Mouse (Mus musculus) forebrain, embryonic 15.5 days (tissue): Measurements from ENCODE around the gene Ccdc57. TPM values are rescaled to one million over a fixed set of nuclear protein-coding genes. Genes with fewer than 3 reads are reported as not detected.

Source experiments
- ATAC-seq: fragments of 200-750 bp; cut with Nextera tagmentation; replicated peaks from 2 replicates; pipeline ENCODE4 v1.8.0; 2017; ENCODE audit warnings: mild to moderate bottlenecking, moderate TSS enrichment, moderate library complexity
- H3K27ac ChIP-seq: fragments of 300-500 bp; sonication (generic); replicated peaks from 2 replicates; pipeline ENCODE4 v1.5.1; 2015; ENCODE audit warnings: mild to moderate bottlenecking, inconsistent platforms
- H3K27me3 ChIP-seq: fragments of 300-500 bp; sonication (generic); 2 replicates; pipeline ENCODE4 v1.6.1; 2015; ENCODE audit warnings: inconsistent platforms
- H3K36me3 ChIP-seq: fragments of 300-500 bp; sonication (generic); 2 replicates; pipeline ENCODE4 v1.6.1; 2015; ENCODE audit warnings: mild to moderate bottlenecking, inconsistent platforms
- H3K4me1 ChIP-seq: fragments of 300-500 bp; sonication (generic); 2 replicates; pipeline ENCODE4 v1.6.1; 2015; ENCODE audit warnings: inconsistent platforms
- H3K4me2 ChIP-seq: fragments of 300-500 bp; sonication (generic); replicated peaks from 2 replicates; pipeline ENCODE4 v1.6.1; 2015; ENCODE audit warnings: mild to moderate bottlenecking, inconsistent platforms
- H3K4me3 ChIP-seq: fragments of 300-500 bp; sonication (generic); 2 replicates; pipeline ENCODE4 v1.5.1; 2015; ENCODE audit warnings: mild to moderate bottlenecking, inconsistent platforms
- H3K9ac ChIP-seq: fragments of 300-500 bp; sonication (generic); replicated peaks from 2 replicates; pipeline ENCODE4 v1.6.1; 2015; ENCODE audit warnings: mild to moderate bottlenecking, inconsistent platforms
- H3K9me3 ChIP-seq: fragments of 300-500 bp; sonication (generic); 2 replicates; pipeline ENCODE4 v1.6.1; 2016; ENCODE audit warnings: inconsistent platforms
- WGBS: fragments of 180-500 bp; shearing (Covaris S2); methylation state at CpG from one replicate; pipeline ENCODE4 v1.1.7; 2015; ENCODE audit warnings: mixed read lengths; 5-methylcytosine and 5-hydroxymethylcytosine counted together
- polyA plus RNA-seq: library from polyadenylated mRNA; unstranded; fragments of >200 nt; fragmentation: Nextera tagmentation; extraction: Ambion mirVana; gene quantifications from 2 replicates; pipeline ENCODE4 v1.2.1, GENCODE M21; 2015

Gene Ccdc57
- polyA plus RNA-seq, 1 experiment from 2014 or later = 7.0 TPM

- H3K27me3 ChIP-seq = no peaks in the 10 kb centered on the region
- H3K4me1 ChIP-seq = peaks cover 10% of the 10 kb centered on the region; the same call in 1 of the 2 replicates
- no peaks in the 10 kb centered on the region for H3K36me3 ChIP-seq
- no peak for ATAC-seq
- H3K4me3 ChIP-seq = no peak overlapping the region
- H3K4me2 ChIP-seq = no peak overlapping the region
- no peak overlapping the region for H3K9ac ChIP-seq
- WGBS = 90% methylated on average over 4 of the region's 4 CpGs
- no peaks in the 10 kb centered on the region for H3K9me3 ChIP-seq
- H3K27ac ChIP-seq = no peak overlapping the region
Measured at GRCm38 (mm10) chr11:120928468-120928867, 4.2 kb downstream of the Ccdc57 start.

- 94% methylated on average over 3 of the region's 3 CpGs for WGBS
- Histone ChIP-seq H3K9me3 (no peaks in the 10 kb centered on the region), H3K4me2 (no peak overlapping the region), H3K27ac (no peak overlapping the region), H3K27me3 (no peaks in the 10 kb centered on the region), H3K4me3 (no peak overlapping the region), H3K4me1 (no peaks in the 10 kb centered on the region), H3K9ac (no peak overlapping the region), H3K36me3 (peaks cover 26% of the 10 kb centered on the region)
- ATAC-seq = no peak
Measured at GRCm38 (mm10) chr11:120922528-120922927, 10.1 kb downstream of the Ccdc57 start.

DNA sequence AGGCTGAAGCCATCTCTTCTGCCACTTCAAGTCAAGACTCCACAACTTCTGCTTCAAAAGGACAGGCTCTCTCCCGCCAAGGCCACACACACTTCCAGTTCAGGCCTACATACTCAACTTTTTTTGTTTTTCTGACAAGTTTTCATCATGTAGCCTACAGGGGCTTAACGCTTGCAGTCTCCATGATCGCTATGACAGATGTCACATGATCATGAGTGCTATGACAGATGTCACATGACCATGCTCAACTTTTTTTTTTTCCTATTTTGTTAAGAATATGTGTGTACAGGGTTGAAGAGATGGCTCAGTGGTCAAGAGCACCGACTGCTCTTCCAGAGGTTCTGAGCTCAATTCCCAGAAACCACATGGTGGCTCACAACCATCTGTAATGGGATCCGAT, 14.9 kb downstream of the Ccdc57 start:
- ATAC-seq = no peak
- H3K36me3 ChIP-seq = peaks cover 29% of the 10 kb centered on the region
- no peaks in the 10 kb centered on the region for H3K4me1 ChIP-seq
- H3K9ac ChIP-seq = no peak overlapping the region
- no peak overlapping the region for H3K4me2 ChIP-seq
- no peak overlapping the region for H3K27ac ChIP-seq
- H3K4me3 ChIP-seq = no peak overlapping the region
- 94% methylated on average over 5 of the region's 5 CpGs for WGBS
- H3K27me3 ChIP-seq = no peaks in the 10 kb centered on the region
- H3K9me3 ChIP-seq = no peaks in the 10 kb centered on the region

DNA sequence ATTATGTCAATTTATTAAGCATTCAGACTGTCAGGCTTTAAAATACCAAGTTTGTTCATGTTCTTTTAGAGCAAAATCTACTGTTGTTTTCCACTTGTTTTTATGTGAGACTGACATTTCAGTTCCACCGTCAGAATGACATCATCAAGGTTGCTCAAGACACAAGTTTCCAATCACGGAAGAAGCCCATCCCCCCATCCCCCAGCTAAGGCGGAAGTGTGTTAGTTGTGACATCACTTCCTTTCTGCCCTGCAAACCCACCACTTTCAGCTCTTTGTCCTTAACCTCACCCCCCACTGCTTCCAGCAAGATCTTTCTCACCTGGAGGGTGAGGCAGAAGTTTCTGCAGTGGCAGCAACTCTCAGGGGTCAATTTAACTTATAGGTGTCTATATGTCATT, 16.2 kb downstream of the Ccdc57 start:
- WGBS = 82% methylated on average over 3 of the region's 3 CpGs
- Histone ChIP-seq H3K4me2 (no peak overlapping the region), H3K27ac (no peak overlapping the region), H3K36me3 (peaks cover 26% of the 10 kb centered on the region), H3K4me3 (no peak overlapping the region), H3K9me3 (no peaks in the 10 kb centered on the region), H3K27me3 (no peaks in the 10 kb centered on the region), H3K4me1 (no peaks in the 10 kb centered on the region), H3K9ac (no peak overlapping the region)
- ATAC-seq = no peak

DNA sequence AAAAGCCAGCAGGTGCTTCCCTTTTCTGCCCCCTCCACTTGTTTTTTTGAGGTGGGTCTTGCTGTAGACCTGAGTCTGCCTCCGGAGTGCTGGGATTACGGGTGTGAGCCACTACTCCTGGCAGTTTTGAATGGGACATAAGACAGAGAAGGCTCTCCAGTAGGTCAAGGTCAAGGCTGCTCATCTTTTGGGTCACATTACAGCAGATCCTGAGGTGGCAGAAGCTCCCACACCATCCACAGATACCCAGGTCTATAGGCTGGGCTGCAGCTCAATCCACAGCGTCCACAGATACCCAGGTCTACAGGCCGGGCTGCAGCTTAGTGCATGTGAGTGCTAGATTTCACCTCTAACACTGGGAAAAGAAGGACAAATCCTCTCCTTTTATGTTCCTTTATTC, 18.9 kb downstream of the Ccdc57 start:
- Histone ChIP-seq H3K27ac (no peak overlapping the region), H3K9ac (no peak overlapping the region), H3K27me3 (no peaks in the 10 kb centered on the region), H3K9me3 (no peaks in the 10 kb centered on the region), H3K36me3 (peaks cover 10% of the 10 kb centered on the region; the same call in 1 of the 2 replicates), H3K4me3 (no peak overlapping the region), H3K4me1 (no peaks in the 10 kb centered on the region), H3K4me2 (no peak overlapping the region)
- no peak for ATAC-seq
- 96% methylated on average over 4 of the region's 4 CpGs for WGBS

DNA sequence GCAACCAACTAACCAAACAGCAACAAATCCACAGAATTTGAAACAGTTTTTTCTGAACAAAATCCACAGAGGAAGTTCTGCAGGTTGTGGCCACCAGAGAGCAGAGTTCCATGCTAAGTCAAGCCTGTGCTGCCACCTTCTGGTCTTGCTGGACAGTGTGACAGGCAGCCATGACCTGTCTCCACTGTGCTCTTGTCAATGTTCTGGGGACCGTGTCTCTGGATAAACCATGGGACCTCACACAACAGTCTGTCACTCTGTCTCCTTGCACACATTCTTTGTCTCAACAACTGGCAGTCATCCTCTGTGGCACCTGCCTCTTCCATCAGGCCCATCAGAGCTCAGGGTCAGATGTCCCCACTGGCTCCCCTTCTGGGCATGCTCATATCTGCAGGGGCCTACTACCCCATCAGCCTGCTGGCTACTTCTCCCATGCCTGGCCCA, 27.2 kb downstream of the Ccdc57 start:
- Histone ChIP-seq H3K9ac (no peak overlapping the region), H3K27ac (no peak overlapping the region), H3K36me3 (peaks cover 11% of the 10 kb centered on the region; the same call in 1 of the 2 replicates), H3K4me3 (no peak overlapping the region), H3K27me3 (no peaks in the 10 kb centered on the region), H3K9me3 (no peaks in the 10 kb centered on the region), H3K4me1 (no peaks in the 10 kb centered on the region), H3K4me2 (no peak overlapping the region)
- ATAC-seq = no peak
- 5% methylated on average over 1 of the region's 1 CpGs for WGBS

- Histone ChIP-seq H3K4me2 (no peak overlapping the region), H3K4me1 (no peaks in the 10 kb centered on the region), H3K27me3 (no peaks in the 10 kb centered on the region), H3K27ac (no peak overlapping the region), H3K36me3 (peaks cover 11% of the 10 kb centered on the region; the same call in 1 of the 2 replicates), H3K4me3 (no peak overlapping the region), H3K9me3 (no peaks in the 10 kb centered on the region), H3K9ac (no peak overlapping the region)
- WGBS = 95% methylated on average over 3 of the region's 3 CpGs
- no peak for ATAC-seq
Measured at GRCm38 (mm10) chr11:120904561-120904960, 28.1 kb downstream of the Ccdc57 start.

DNA sequence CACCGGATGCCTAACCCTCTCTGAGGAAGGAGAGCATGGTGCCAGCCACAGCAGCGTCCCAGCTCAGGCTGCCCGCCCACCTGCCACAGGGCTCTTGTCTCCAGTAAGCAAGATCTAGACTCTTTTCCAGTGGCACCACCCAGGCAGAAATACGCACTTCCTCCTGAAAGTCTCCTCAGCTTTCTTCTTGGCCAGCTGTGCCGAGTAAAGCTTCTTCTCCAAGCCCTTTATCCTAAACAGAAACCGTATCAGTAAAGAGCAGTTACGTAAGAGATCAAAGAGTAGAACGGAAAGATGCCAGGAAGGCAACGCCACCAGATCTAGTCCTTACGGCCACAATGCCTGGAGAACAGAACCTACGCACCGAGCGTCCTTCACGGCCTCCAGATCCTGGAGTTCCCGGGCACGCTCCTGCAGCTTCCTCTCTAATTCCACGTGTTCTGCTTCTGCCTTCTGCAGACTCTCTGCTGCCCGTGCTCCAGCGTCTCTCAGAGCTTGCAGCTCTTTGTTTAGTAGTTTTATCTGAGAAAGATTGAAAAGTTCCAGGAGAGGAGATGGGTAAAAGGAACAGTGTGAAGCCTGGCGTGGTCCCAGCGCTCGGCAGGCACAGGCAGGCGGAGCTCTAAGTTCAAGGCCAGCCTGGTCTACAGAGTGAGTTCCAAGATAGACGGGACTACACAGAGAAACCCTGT, 29.4 kb downstream of the Ccdc57 start:
- no peaks in the 10 kb centered on the region for H3K4me1 ChIP-seq
- H3K27ac ChIP-seq = no peak overlapping the region
- H3K9ac ChIP-seq = no peak overlapping the region
- H3K27me3 ChIP-seq = no peaks in the 10 kb centered on the region
- H3K9me3 ChIP-seq = no peaks in the 10 kb centered on the region
- H3K4me3 ChIP-seq = no peak overlapping the region
- peaks cover 11% of the 10 kb centered on the region; the same call in 1 of the 2 replicates for H3K36me3 ChIP-seq
- 85% methylated on average over 24 of the region's 24 CpGs for WGBS
- H3K4me2 ChIP-seq = no peak overlapping the region
- ATAC-seq = no peak

- no peaks in the 10 kb centered on the region for H3K9me3 ChIP-seq
- H3K27ac ChIP-seq = no peak overlapping the region
- H3K4me2 ChIP-seq = no peak overlapping the region
- no peak for ATAC-seq
- no peak overlapping the region for H3K4me3 ChIP-seq
- WGBS = 54% methylated on average over 10 of the region's 10 CpGs
- peaks cover 12% of the 10 kb centered on the region; the same call in 1 of the 2 replicates for H3K36me3 ChIP-seq
- H3K4me1 ChIP-seq = no peaks in the 10 kb centered on the region
- H3K9ac ChIP-seq = no peak overlapping the region
- no peaks in the 10 kb centered on the region for H3K27me3 ChIP-seq
Measured at GRCm38 (mm10) chr11:120902487-120903142, 30.1 kb downstream of the Ccdc57 start.

DNA sequence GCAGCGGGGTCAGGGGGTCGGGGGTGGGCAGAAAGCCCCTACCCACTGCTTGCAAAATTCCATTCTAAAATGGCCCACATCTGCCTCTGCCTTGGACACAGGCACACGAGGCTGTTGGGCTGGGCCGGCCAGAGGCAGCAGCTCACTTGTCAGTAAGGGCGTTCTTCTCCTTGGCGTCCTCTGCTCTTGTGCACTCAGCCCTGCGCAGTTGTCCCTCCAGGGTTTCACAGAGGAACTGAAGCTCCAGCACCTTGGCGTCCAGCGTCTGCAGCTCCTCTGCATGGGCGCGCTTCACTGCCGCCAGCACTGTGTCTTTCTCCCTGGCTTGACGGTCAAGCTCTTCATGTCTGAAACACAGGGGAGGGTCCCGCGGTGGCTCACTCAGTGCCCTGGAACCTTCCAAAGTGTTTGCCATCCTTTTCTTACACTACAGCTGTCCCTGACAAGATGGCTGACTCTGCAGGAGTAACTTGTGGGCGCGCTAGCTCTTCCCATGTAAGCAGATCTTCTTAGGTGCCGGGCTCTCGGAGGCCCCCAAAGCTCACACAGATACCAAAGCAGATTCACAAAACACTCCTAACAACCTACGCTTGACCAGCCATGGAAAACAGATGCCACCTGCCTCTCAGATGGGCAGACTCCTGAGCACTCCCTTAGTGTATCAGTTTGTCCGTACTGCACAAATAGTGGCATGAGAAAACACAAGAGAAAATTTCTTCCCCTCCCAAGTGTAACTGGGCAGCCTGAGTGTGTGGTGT, 30.8 kb downstream of the Ccdc57 start:
- Histone ChIP-seq H3K27me3 (no peaks in the 10 kb centered on the region), H3K9ac (no peak overlapping the region), H3K4me1 (no peaks in the 10 kb centered on the region), H3K4me2 (no peak overlapping the region), H3K27ac (no peak overlapping the region), H3K36me3 (peaks cover 14% of the 10 kb centered on the region), H3K4me3 (no peak overlapping the region), H3K9me3 (no peaks in the 10 kb centered on the region)
- 84% methylated on average over 21 of the region's 21 CpGs for WGBS
- no peak for ATAC-seq

- Histone ChIP-seq H3K9ac (no peak overlapping the region), H3K4me3 (no peak overlapping the region), H3K4me1 (no peaks in the 10 kb centered on the region), H3K36me3 (peaks cover 20% of the 10 kb centered on the region), H3K9me3 (no peaks in the 10 kb centered on the region), H3K27ac (no peak overlapping the region), H3K4me2 (no peak overlapping the region), H3K27me3 (no peaks in the 10 kb centered on the region)
- ATAC-seq = no peak
- WGBS = 93% methylated on average over 8 of the region's 8 CpGs
Measured at GRCm38 (mm10) chr11:120900276-120901244, 32.1 kb downstream of the Ccdc57 start.
